Mouse (Mus musculus) urinary bladder, adult 2 months (tissue): Measurements from ENCODE around the gene Cd96. TPM values are rescaled to one million over a fixed set of nuclear protein-coding genes. Genes with fewer than 3 reads are reported as not detected.
"Not testable (repeated sequence)": the region's sequence is repeated elsewhere in the genome, so short reads cannot be mapped to it uniquely, and the experiment has no call there.

Experiments
- DNase-seq: peaks from one replicate; pipeline ENCODE4 v3.0.0; 2022; ENCODE audit warnings: low spot score
- polyA plus RNA-seq: library from polyadenylated mRNA; depleted of rRNA; stranded (reverse); fragments of >200 nt; gene quantifications from 2 replicates; pipeline ENCODE4 v1.2.3, GENCODE M21; 2012; rRNA removed

Gene Cd96
- 0.19 and 0.31 TPM in 2 replicates for polyA plus RNA-seq

DNA sequence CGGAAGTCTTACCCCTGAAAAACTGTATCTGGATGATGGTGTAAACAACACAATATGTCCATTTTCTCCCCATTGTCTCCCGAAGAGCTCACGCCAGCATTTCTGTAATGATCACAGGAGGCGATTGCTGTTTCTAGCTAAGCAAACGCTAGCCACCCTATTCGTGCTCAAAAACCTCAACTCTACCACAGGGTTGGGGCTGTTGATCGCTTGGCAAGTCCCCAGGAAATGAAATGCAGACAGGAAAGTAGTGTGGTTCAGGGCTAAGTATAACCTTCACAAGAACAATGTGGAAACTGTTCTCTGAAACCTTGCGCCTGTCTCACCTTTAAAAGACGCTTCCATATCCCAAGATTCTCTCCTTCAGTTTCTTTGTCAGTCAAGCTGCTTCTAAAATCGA lies at the start of gene Cd96:
Gene Cd96, minus strand, starts transcription at position 232 of the 400 bp plus-strand sequence.
- DNase-seq = no peak

DNA sequence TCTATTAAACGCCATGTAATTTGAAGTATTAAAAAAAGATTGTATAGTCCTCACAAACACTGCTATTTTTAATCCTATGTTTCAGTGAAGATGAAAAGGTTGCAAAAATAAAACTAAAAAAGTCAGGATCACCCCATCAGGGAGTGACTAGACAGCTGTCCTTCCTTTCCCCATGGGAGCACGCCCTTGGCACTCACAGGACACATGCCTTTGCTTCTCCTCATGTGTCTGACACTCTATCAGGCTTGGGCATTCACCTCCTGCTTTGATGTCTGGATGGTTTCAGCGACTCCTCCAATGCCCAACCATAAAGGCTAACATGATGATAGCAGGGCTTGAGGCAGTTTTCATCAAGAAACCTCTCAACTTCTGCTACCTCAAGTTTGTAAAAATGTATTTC lies 46.9 kb upstream of the Cd96 start:
- DNase-seq = no peak

DNA sequence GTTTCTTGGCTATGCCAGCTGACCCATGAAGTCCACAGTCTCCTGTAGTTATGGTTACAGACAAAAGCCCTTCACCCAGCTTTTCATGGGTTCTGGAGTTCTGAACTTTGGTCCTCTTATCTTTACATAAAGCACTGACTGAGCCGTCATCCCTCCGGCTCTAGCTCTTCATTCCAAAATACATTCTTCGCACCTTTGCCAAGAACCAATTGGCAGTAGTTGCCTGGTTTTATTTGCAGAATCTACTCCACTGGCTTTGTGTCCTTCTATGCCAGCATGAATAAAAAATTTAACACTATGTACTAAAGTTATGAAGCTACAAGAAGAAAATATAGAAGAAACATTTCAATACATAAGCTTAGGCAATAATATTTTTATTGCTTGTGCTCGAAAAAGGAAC lies 45.3 kb upstream of the Cd96 start:
- no peak for DNase-seq

DNA sequence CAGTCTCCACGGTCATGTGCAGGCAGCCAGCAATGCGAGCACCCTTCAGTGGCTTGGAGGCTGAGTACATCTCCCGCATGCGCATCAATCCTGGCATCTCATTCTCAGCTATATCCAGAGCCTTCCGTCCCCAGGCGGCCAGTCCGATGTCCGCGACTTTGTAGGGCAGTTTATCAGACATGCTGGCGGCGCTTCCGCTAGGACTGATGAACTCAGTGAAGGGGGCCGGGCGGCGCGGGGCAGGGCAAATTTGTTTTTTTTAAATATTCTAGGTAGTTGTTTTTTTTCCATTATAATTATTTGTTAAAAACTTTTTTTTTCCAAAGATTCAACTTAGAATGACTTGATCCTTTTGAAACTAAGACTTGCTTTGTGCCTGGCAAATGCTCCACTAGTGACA lies 34.8 kb upstream of the Cd96 start, which contains the start of gene Gm4737:
Gene Gm4737, minus strand, starts transcription at position 246 of the 400 bp plus-strand sequence.
- not testable (repeated sequence) for DNase-seq

DNA sequence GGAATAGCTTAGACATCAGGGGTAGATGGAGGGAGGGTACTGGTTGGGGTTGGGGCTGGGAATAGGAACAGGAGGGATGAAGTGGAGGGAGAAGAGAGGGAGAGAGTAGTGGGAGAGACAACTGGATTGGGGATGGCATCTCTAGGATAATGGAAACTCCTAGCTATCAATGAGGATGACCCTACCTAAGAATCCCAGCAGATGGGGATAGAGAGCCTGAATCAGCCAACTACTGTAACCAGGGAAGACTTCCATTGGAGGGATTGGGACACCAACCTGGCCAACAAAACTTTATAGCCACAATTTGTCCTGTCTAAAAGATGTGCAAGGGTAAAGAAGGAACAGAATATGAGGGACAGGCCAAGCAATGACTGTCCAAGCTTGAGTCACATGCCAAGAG lies 31.1 kb upstream of the Cd96 start:
- DNase-seq = no peak

DNA sequence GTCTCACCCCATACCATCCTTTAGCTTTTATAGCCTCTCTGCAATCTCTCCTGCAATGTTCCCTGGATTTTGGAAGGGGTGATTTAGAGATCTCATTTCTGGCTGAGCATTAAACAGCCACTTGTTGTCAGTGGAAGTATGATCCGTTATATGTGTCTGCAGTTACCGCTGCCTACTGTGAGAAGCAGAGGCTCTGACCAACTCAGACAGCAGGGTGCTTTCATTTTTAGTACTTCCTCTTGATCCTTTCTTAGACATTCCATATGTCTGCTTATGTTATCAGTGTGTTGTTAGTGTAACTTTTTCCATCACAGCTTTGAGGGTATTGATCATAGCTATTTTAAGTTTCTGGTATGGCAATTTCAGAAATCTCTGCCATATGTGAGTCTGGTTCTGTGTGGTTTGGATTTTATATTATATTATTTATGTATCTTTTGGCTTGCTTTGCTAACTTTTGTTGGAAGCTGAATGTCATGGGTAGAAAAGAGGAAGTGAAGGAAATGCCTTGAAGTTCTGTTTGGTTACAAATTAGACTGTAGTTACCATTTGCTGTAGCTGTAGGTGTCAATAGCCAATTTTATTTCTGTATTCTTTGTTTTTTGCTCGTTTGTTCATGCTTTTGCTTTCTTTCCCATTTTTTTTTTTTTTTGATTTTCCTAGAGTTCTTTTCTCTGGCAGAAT lies 28.8 kb upstream of the Cd96 start:
- no peak for DNase-seq

DNA sequence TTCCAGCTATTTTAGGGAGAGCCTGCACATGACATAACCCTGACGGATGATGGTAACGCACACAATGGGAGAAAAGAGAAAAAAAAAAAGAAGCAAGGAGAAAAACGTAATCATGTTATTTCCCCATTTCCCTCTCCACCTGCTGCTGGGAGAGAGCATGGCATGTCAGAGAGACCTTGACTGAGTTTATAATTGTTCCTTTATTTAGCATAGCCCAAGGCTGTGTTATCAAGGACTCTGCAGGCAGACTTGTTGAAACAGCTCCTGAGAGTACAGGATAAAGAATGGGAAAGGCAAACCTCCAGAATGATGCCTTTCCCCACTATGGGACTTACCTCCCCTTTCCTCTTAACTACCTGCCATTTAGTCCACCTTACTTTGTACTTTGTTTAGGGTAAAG lies 26.9 kb upstream of the Cd96 start:
- DNase-seq = no peak

DNA sequence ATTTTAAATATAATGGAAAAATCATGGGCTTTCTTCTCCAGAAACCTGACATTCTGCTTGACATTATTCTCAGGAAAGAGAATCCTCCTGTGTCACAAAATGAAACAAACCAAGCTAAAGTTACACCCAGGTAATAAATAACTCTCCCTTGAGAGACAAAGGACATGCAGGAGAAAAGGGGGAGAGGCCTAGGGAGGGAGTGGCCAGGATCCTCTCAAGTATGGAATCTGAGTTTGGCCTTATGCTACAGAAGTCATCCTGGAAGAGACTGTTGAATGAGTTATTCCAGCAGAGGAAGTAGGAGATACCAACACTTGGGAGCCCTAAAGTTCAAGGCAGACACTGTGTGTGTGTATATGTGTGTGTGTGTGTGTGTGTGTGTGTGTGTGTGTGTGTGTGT lies 2.2 kb upstream of the Cd96 start:
- no peak for DNase-seq

DNA sequence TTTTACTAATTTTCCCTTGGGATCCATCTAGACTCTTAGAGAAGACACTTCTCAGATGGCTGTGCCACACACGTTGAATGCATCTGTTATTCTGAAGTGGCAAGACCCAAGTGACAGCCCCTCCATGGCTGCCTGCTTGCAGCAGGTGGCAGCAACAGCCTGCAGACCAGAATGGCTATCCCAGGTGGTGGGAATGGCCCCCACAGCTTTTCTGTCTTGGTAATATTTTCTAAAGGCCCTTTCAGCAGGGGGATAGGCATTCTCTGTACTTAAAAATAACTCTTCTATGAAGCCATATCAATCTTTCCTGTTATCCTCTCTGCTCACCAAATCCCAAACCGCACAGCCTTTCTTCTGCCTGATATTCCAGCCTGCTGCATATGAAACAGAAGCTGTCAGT lies 1.4 kb upstream of the Cd96 start:
- no peak for DNase-seq

DNA sequence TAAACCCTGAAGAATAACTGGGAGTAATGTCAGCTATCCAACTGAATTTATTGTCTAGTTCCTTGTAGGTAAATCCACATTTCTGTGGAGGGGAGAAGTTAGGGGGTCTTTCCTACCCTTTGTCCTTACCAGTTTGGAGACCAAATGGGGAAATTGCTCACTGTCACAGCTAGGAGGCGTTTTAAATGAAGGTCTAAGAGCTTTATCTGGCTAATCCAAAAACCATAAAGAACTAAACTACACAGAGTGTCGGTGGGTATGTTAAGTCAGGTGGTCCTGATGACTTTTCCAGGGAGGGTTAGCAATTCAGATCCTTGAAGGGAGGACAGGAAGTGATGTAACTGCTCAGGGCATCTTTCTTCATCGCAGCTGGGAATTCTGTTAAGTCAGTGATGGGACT lies 556 bp upstream of the Cd96 start:
- DNase-seq = no peak

DNA sequence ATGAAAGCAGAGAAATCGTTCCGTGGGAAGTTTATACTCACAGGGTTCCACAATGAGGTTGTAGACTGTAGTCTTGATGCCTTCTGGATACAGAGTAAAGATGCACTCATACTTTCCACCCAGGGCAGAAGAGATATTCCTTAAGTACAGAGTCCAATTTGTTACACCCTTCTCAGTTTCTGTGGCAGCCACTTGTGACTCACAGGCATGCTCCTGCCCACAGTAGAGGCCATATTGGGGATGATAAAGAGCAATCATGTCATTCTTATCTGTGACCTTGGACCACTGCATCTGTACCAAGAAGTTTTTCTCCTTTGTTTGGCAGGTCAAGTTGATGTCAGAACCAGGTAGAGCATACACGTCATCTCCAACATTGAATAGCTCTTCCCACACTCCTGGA lies 2.4 kb downstream of the Cd96 start:
- no peak for DNase-seq

DNA sequence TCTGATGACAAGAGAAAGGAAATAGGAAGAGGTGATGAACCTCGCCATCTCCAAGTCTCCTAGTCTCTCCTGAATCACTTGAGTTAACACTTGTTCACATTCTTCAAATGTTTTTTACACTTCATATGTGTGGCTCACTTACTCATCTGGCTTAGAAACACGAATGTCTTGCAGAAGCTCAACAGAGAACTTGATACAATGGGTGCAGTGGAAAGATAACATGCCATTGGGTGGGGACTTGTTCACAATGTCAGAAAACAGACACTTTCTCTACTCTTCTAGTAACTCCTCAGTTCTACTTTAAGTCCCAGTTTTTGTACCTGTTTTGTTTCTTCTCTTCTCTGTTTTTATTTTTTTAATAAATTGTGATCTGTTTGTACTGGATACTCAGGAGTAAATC lies 5.3 kb downstream of the Cd96 start:
- DNase-seq = no peak

DNA sequence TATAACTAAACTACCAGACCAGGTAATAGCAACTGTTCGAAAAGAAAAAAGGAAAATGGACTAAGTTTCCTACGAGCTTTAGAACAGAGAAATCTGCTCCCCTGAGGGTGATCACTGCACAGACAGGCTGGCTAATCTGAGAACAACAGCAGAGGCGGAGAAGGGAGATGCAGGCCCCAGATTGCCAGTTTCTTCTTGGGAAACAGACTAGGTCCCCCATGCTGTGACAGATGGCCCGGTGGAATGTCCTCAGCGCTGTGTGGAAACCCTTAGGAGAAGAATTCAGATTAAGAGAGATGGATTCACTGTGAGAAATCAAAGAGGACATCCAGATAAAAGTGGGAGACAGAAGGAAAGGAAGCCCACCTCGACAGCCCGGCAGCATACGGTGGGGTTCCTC lies 10.5 kb downstream of the Cd96 start:
- no peak for DNase-seq

DNA sequence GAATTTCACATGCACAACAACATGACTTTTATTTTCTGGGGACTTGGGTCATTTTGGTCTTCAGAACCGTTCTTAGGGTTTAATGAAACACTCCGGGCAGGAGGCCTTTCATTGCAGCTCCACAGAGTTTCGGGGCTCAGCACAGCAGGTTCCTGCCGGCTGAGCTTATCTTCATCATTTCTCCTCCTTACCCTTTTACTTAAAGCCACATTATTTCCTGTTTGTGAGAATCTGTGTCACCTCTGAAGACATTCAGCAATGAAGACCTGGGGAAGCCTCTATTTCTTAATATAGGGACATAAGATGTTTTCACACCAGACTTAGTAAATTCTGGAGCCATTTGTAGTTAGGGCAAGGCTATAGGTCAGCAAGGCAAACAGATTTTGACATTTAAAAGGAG lies 12.6 kb downstream of the Cd96 start:
- DNase-seq = no peak

DNA sequence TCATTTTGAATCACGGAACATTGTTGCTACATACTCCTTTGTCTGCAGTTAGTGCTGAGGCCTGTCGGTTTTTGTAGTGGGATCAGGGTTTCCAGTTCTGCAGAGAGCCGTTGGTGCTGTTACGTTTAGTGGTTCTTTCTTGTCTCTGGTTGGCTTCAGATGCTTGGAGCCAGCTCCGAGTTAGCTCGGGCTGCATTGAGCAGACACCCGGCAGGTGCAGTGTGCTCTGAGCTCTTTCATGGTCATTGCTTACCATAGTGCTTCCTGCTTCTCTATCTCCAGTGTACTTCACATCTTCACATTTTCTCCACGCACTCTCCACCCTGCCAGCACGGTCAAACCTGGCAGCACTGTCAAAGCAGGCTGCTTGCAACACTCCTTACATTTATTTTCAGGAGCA lies 15.6 kb downstream of the Cd96 start:
- no peak for DNase-seq

DNA sequence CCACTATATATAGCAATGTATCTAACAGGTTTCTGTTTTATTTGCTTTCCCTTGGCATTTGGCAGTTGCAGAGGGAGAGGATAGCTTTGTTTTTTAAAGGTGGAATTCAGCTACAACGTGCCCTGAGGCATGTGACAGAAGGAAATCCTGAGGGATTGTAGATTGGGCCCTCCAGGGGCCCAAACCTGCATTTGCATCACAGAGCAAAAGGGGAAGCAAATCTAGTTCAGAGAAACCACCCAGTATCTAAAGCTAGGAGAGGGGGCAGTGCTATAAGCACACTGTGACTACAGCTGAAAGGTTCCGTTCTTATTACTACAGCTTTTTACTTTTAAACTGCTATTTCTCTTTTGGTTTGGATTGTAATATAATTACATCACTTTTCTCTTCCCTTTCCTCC lies 18.3 kb downstream of the Cd96 start:
- DNase-seq = no peak

DNA sequence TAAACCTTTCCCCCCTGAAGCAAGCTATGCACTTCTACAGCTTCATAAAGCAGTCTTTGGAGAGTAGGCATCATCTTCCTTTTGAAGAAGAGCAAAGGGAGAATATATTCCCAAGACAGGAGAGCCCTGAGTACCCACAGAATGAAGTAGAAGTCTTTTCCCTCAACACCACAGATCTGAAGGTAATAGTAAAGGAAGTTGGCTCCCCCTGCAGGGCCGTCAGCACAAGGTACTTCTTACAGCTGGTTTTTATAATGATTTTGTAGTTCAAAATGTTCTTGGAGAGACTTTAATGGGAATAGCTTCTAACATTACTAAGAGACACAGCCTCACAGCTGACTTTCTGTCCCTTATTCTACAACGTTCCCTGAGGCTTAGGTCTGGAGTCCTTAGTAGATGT lies 19.8 kb downstream of the Cd96 start:
- no peak for DNase-seq

DNA sequence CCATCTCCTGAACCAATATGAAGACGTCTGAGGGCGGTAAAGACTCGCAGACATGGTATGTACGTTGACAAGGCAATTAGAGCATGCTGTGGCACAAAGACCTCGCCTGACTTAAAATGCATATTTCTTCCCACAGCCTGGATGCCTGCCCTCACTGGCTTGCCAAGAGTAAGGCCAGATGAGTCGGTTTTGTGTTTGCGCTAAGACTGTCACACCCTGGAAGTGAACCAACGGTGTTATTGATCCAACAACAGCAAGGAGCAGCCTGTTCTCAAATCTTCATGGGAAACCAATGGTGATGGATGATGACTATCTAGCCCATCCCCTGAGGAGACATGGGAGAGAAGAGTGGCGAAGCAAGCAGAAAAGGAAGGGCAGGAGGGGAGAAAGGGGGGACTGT lies 22.6 kb downstream of the Cd96 start:
- no peak for DNase-seq

DNA sequence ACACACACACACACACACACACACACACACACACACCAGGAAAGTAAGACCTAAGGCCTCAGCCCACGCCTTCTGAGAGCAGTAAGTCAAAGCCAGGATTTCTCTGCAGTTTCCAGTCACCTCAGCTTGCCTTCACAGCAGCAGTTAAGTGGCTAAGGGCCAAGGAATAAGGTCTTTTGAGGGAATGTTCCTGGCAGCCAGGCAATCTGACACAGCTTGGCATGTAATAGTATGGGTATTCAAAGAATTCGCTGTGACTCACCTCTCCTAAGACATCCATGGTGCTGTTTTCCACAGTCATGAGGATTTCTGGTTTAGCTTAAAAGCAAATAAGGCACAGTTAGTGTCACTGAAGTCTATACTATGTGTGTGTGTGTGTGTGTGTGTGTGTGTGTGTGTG lies 25.6 kb downstream of the Cd96 start:
- DNase-seq = no peak

DNA sequence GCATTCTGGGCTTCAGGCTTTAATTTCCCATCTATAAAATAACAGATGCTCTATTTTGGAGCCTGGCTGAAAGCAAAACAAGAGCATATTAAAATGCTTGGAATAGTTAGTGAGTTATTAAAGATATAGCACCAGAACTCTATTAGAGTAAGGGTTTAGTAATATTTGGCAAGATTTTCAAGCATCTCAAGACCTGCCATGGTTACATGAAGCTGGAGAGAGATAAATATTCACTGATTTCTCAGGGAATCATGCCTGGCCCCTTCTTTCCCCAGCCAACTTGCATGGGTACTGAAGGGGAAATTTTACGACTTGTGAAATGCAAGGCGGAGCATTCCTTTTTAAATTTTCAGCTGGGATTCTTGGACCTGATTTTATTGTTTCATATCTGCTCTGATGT lies 27.1 kb downstream of the Cd96 start:
- no peak for DNase-seq

DNA sequence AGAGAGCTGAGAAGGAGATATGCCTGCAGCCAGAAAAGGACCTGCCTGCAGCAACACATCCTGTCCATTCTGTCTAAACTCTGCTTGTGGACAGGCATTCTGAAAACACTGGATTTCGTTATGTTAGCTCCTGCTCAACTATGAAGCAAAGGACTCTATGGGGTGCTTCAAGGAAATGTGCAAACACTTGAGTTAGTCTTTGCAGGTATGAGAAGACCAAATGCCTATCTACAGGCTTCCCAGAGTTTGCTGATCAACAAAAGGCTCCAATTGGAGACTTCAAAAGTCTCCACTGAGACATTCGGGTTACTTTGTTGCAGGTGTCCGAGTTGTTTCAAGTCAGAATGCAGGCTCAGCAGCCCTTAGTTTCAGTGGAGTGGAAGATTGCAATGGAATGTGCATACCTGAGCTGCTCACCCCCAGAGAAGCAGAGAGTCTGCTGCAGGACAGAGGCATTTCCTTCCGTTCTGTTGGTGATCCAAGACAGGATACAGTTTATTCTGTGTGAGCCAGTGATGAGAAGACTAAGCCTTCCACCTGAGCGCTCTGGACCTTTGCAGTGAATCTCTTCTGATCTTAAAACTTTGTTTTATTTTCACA lies 33.1 kb downstream of the Cd96 start:
- no peak for DNase-seq

DNA sequence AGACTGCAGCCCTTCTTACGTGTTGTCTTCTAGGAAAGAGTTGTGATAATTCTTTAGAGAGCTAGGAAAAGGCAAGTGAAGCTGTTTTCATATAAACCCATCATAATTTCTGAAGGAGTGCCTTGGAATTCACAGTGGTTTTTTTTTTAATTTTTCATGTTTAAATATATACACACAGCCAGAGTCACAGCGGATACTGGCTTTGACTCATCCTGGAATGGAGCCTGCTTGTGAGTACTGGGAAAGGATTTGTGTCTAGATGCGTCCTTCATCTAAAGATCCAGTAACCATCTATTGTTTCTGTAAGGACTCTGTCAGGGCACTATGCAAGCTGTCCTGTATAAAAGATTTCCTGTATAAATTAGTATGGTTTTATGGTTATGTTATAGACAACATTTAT lies 52.1 kb downstream of the Cd96 start:
- DNase-seq = no peak

DNA sequence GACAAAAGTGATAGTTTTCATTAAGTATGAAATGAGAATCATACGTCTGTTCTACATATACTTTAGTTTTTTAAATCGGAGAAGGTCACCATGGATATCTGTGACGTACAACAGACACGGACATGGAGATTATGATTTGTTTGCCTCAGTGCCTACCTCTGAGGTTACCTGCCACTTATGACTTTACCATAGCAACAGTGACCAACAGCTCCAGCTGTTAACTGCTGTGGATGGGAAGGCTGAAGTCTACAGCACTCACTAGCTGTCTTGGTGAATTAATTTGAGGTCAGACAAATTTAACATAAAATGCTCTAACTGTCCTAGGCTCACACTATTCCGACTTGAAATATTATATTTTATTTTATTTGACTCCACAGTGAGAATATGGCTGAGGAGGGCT lies 56.8 kb downstream of the Cd96 start:
- DNase-seq = no peak

DNA sequence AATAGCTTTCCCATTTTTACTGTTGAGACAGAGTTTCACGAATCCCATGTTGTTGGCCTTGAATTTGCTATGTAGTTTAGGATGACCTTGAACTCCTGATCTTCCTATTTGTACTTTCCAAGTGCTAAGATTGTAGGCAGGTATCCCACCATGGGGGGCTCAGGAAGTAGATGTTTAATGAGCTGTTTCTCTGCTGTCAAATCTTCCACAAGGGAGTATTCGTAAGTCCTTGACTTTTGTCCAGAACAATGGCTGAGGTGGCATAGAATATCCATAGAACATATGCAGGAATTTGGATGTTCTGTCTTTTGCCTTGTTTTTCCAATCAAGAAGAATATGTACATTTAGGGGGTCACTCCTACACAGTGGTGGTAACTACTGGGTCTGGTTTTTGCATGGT lies 73.1 kb downstream of the Cd96 start:
- no peak for DNase-seq
